Mouse (Mus musculus): ENCODE results near the gene Lamc1.

GRCm38 (mm10) chr1:153216516-153216915 is 116.1 kb downstream of the Lamc1 start:
- TF ChIP-seq POLR2A (IDR thresholded peaks at IDR 0.05; ENCODE audit: control insufficient read depth, extremely low read depth, insufficient read depth, low read length, poor library complexity): no peak
- no peak for TF ChIP-seq CTCF (IDR thresholded peaks at IDR 0.05; ENCODE audit: borderline replicate concordance, control insufficient read depth, extremely low read depth, insufficient read depth, low read length, poor library complexity)

Measured in thymus, adult 2 months (tissue).